Mouse (Mus musculus) fibroblast of lung, adult 2 months (primary cell): ENCODE data around the gene Alkbh3.

Experiments used
- DNase-seq: peaks from one replicate; pipeline ENCODE4 v3.0.0-alpha.2; 2011; ENCODE audit warnings: low read depth

The Alkbh3 gene

DNA sequence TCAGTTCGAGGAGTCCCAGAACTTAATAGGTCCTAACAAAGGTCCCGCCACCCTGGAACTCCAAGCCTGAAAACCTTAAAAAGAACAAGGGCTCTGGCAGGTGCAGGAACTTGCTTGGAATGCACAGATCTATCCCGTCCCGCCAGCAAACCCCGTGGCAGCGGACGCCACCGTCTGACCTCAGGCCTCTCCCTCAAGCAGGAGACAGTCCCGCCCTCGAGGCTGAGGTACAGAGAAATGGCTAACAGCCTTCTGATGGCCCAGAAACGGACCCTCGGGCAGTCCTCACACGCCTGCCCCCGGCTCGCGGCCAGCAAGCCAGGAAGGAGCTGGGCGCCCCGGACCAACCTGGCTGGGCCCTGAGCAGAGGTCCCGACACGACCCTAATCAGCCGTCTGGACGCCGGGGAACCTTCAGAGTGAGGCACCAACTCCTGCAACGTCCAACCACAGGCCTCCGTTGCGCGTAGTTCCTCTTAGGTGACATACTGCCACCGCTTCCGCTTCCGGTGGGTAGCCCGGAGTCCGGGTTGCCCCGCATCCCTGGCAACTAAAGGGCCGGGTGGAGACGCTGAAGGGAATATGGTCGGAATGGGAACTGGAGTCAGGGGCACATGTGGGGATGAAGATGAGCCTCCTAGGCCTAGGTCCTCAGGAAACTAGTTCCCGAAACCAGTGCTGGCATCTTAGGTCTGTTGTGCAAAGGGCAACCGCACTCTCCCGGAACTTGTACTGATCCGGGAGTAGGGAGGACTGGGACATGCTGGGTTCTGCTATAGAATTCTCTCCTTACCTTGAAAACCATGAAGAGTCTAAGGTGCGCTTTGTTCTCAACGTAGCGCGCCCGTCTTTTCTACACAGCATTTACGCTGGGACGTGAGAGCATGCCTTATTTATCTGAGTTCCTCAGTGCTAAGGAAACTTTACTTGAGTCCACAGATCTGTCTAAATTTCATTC, at the start of gene Alkbh3:
TSS of gene Alkbh3 (minus strand) at position 473 of the 957 bp plus-strand sequence.
- peak; percentile 58 for DNase-seq

DNA sequence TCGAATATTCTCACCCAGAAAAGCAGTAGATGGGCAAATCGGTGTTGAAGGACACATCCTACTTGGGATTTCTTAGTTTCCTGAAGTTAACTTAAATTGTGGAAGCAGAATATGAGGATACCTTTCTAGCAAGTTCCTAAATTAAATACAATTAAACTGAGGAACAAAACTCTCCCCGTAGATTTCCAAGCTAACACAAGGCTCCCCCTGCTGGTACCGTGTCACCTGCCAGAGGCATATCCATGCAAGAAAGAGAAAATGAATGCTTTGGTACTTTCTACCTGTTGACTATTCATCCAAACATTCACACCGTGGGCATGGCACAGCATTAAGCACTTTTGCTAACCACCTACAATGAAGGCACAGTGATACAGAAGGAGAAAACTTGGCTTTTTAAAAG, 48.9 kb upstream of the Alkbh3 start:
- DNase-seq: no peak

DNA sequence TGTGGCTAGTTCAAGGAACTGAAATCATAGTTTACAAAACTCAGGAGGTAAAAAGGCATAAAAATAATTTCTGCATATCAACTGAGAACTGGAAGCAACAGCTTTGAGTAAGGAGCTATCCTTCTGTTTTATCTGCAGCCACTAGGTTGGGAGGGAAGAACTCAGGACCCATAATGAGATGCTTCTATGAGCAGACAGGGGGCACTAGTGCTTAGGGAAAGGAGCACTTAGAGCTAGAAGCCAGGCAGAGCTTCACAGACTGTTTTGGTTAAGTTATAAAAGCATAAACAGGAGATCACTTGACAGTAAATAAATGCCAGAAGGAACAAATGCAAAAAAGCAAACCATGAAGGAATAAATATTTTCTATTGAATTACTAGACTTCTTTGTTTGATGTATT, 44.2 kb upstream of the Alkbh3 start:
- peak; percentile 31 for DNase-seq

DNA sequence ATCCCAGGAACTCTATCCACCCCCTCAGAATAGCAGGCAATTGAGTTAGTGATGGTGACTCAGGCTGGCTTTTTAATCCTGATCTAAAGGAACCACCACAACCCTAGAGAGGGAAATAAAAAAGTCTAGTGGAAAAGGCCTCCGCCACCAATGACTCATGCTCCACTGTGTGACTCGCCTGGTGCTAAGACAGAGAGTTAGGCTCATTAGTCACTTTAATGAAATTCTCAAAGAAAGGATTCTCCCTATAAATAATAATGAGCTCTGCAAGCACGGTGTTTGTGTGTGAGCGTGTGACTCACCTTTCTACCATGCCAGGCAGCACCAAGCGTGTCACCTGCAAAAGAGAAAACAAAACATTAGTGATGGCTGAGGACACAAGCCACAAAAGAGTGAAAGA, 41.3 kb upstream of the Alkbh3 start:
- DNase-seq: peak; percentile 43

DNA sequence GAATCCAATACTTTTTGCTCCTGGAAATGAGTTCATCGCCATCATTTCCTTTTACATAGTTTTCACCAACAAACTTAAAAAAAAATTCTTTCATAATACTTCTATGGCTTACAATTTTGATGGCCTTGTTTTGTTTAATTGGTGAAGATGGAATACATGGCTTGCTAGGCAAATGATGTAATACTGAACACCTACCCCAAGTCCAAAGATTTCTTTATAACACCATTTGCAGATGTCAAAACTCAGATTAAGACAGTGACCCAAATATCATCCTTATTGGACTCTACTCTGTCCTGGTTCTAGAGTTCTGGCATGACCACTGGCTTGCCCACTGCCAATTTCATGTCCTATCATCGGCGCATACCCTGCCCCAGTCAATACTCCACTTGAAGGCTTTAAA, 40.3 kb upstream of the Alkbh3 start:
- no peak for DNase-seq

DNA sequence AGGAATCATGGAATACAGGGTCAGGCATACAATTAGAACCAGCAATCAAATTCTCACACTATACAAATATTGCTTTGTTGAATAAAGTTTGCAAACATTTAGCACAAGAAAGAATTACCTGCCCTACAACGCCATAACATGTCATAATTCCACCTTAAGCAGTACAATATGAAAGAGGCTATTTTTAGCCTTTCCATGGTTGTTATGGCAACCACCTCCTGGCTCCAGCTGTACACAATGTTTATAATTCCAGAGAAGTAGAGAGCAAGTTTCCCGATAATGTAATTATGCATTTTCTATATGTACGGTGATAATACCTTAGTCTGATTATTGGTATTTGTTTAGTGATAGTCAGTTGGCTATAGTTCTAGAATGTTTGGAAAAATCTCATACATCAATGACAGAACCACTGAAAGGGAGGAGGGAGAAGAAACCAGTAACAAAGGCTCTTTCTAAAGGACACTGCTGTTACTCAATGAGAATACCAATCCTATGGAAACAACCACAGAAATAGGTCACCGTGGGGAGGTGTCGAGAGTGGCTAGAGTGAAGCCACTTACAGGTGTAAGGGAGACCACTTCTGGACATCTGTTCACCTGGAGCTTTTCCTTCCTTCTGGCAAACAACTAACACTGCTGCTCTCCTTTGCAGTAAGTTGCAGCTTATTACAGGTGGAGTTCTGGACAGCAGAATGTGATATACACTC, 39.0 kb upstream of the Alkbh3 start:
- no peak for DNase-seq

DNA sequence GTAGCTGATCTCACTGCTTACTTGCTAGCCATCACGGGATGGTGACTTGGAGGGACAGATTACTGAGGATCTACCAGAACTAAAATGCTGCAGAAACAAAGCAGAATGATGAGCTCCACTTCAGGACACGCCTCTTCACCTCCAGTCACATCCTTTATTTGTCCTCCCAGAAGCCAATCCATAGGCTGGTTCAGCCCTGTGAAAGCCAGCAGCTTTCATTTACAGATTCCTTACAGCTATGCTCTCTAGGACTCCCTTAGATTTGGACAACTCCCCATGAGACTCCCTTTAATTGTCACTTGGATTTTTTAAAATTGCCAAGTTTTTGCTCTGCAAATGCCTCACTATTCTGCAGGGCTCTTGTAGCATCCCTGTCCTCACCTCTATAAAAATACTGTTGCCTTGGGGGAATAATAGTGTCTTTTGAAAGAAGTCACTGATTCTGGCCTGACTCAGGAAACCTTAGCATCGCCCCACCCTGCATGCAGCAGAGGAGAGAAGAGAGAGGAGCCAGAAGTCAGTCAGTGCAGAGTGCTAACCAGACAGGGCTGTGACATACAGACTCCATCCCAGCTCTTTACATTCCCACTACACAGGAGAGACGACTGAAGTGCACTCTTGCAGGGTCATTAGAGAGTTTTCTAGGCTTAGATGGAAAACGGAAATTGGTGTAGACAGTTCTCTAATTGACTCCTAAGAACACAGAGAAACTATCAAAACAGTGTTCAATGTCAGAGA, 38.3 kb upstream of the Alkbh3 start:
- DNase-seq: no peak

DNA sequence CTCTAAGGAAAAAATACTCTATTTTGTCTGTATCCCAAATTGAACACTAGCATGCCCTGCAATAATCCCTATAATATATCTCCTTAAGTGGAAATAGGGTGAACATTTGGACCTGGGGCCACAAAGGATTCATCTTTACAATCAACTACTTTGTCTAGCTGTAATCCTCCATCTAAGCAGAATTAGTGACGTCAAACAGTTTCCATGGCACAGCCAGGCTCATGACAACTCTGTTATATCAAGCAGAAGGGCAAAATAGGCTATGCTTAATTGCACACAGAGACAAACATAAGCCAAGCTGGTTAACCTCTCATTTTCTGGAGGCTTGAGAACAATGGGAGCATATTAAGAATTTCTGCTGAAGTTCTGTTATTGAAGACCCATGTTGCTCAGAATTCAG, 37.7 kb upstream of the Alkbh3 start:
- DNase-seq: no peak

DNA sequence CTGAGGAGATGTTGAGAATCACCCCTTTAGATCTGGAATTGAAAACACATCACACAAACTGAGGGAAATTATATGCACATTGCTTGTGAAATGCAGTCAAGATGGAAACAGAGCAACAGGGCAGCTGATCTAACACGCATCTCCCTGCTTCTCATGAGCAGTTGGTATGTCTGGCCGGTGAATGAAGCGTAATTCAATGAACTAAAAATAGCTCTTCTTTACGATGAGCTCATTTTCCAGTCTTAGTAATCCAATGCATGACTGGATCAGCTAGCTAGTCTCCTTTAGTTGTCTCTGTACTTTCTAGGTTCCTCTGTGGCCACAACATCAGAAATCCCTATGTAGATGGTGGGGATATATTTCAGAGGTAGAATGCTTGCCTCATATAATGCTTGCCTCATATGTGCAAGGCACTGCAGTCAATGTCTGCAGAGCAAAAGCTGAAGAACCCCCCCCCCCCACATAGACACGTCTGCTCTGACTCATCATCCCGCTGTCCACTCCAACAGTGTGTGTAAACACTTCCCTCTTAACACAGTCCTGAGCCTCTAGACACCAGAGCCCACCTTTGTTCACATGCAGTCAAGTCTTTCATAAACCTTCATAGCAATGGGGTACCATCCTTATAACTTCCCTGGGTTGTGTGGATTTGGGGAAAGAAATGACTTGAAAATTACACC, 34.9 kb upstream of the Alkbh3 start:
- peak; percentile 12 for DNase-seq

DNA sequence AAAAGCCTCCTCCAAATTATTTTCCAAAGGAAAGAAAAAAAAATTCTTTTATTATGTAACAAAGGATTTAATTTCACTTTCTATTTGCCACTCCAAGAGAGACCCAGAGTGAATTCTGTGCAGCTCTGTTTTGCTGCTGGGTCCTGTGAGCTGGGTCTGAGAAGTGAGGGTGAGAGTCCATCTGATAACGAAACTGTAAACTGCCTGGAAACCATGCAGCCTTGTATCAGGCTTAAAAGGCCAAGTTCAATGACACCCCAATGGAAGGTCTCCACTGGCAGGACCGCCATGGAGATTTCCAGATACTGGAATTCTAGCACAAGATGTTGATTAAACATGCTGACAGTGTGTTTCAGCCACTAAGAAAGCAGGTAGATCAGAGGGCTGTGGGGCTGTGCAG, 33.6 kb upstream of the Alkbh3 start:
- DNase-seq: no peak

DNA sequence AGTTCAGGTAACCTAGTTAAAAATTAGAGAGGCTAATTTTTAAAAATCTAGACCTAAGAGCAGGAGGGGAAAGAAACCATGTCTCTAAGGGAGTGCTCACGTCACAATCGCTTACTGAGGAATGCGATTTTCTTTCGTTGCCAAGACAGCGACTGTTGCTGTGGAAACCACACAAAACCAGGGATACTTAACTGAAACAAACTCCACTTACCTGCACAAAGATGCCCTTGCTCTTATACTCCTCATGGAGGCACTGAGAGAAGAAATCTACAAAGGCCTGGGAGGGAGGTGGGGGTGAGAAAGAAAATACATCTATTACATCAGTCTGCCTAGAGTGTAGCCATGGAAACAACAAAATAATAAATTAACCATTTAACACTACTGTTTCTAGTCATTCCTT, 33.1 kb upstream of the Alkbh3 start:
- no peak for DNase-seq

DNA sequence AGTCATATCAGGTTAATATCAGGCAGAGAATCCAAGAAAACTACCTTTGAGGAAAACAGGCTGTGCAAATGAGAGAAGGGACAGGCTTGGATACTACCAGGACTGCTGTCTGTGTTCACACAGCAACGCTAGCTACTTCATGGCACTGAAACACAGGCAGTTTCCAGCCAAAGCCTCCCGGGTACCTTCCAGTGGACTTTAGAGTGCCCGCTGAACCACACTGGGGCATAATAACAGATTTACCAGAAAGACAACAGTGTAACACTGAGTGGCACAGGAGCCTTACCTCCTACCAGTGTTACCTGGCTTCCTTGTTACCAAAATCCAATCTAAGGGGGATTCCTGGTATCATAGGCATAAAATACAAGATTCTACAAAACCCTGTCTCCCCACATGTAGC, 31.9 kb upstream of the Alkbh3 start:
- no peak for DNase-seq

DNA sequence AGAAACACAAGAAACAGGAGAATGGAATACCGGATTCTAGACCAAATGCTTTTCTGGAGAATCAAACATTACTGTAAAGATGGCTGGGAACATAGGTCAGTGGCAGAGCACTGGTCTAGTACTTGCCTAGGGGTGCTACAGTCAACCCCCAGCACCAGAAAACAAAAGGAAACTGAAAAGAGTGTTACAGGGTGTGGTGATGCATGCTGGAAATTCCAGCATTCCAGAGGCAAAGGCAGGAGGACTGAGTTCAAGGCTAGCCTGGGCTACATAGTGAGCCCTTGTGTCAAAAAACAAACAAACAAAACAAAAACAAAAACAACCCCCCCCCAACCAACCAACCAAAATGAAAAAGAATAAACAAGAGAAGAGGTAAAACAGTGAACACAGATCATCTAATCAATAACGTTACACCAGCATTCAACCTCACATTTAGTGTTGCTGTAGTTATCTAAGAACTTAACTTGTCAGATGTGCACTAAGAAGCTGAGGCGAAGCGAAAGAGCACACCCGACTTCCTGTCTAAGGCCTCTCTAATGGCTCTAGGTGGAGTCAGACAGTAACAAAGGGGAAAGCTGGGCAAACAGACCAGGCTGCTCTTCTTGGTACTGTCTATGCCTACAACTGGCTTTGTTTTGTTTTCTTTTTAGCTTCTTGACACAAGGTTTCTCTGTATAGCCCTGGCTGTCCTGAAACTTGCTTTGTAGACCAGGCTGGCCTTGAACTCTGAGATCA, 30.0 kb upstream of the Alkbh3 start:
- no peak for DNase-seq

DNA sequence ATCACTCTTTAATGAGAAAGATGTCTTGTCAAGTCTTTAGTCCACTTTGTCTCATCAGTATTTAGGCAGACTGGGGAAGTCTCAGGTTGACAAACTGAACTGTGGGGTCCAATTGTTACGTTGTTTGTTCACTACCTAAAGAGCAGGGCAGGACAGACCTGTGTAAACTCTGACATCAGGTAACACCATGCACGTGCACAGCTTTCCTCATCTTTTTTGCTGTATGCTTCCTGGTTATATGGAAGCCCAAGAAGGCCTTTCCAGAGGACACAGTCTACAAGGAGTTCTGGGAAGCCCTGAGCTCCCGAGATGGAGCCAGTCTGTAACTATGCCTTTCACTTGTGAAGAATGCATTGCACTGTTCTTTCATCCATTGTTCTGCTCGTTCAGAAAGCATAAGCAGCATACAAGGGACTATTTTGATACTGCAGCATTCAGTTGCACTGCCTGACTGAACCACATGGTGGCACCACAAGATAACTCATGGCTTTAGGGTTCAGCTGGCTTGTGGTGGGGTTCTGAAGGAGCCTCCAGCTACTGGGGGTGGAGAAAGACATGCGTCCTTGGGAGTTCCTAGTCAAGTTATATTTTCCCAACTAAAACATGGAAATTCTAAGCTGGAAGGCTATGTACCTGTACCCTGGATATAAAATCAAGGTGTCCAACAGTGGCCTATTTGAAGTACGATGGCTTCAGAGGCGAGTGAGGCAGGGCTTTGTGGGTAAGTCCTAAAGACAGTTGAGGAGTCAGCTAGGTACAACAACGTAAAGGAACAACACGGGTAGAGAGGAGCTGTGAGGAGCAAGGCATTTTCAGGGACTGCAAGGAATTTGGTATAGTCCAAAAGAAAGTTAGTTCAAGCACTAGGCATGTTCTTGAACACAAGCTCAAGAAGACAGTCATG, 25.1 kb upstream of the Alkbh3 start:
- DNase-seq: peak; percentile 31

DNA sequence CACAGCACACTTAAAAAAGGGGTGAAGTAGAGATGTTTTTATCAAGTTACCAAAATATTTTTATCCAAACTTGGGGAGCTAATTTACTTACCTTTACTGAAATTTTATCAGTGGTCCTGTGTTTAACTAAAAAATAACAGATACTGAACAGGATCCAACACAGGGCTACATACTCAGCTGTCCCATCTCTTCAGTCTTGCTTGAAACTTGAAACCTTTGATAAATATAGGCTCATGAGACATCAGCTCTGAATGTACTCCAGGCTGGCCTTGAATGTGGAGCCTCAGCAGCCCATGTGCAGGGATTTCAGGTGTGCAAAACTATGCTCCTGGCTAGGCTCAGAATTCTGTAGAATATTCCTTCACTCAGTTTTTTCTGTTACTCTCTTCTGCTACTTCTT, 20.0 kb upstream of the Alkbh3 start:
- no peak for DNase-seq

DNA sequence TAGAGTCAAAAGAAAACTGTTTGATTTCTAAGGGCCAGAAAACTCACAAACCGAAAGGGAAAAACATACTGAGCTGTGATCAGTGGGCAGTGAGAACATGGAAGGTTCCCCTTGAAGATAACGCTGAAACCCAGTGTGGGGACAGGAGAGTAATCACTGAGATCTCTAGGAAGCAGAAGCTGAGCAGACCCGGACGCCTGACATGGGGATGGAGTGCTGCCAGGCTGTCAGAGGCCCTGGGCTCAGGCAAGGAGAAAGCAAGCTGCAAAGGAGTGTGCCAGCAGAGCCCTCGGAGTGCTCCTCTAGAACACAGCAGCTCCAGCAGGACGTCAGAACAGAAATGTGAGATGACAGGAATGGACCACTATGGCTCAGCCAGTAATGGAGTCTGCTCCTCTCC, 14.0 kb upstream of the Alkbh3 start:
- no peak for DNase-seq

DNA sequence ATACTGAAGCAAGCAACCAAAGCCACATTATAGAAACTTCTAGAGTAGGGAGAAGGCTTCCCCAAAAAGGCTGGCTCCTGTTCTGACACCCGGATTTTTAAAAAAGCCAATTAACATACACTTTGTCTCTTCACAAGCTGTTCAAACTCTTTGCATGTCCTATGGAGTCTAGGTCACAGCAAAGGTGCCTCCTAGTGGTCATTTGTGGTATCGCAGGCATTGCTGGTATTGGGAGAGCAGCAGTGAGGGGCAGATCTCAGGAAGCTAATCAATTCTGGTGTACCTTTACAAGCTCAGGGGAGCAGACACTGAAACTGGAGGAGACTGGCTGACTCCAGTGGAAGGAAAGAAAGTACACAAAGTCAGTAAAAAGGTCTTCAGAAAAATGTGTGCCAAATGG, 8.3 kb downstream of the Alkbh3 start:
- peak; percentile 46 for DNase-seq

DNA sequence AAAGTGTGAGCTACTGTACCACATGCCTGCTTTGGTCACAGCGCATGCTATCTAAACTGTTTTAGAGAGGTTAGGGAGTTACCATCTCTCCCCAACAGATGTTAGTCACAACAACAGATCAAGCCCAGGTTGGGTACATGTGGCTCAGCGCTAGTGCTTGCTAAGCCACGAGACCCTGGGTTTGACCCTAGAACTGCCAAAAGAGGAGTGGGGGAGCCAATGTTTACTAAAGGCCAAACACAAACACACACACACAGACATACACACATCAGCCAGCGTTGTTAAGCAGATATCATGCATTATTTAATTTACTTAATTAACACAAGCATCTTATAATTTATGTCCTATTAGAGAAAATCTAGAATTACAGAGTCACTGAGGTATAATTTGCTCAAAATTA, 8.7 kb downstream of the Alkbh3 start:
- no peak for DNase-seq

DNA sequence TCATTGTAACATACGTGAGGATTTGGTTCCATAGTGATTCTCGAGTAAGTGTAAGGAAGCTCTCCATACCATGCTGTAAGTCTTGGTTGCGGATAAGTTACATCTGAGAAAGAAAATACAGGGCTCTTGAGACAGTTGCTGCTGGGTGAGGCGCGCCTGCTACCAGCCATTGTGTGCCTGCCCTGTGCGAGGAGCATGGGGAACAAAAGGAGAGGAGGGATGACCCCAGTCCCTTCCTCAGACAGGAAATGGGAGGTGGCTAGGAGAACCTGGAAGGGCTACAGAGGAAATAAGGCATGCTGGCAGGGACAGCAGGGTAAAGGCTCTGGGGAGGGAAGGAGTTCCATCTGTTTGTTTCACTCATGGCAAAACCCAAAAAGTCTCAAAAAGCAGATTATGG, 9.2 kb downstream of the Alkbh3 start:
- no peak for DNase-seq

DNA sequence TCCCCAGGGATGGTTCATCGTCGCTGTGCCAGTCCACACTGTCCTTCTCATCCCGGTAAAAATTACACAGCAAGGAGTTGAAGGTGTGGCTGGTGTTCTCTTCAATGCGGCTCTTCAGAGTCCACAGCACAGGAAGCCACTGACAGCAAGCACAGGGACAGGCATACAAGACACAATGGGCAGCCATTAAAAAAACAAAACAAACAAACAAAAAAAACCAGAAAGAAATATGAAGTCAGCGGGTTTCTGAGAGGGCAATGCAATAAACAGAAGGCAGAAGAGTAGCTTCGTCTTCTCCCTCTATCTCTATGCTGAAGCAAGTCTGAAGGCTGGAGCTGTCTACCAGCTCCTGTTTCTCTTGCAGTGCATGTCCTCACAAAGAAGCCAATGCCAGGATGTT, 14.4 kb downstream of the Alkbh3 start, which contains the start of gene Gm27027:
TSS of gene Gm27027 (minus strand) at position 101 of the 400 bp plus-strand sequence.
- no peak for DNase-seq
